Mouse (Mus musculus) stomach, embryonic 16.5 days (tissue): ENCODE measurements at regions not wholly inside any gene's neighbourhood (a gene's known extent, or its start where the extent isn't known, plus 50 kb on each side); places are given as distances from the start of the nearest gene placed in this dataset.
"Not testable (repeated sequence)": the region's sequence is repeated elsewhere in the genome, so short reads cannot be mapped to it uniquely, and the experiment has no call there.

Source experiments
- ATAC-seq: fragments of 200-750 bp; cut with Nextera tagmentation; 2 replicates; pipeline ENCODE4 v1.8.0; 2017; ENCODE audit warnings: moderate number of reproducible peaks, moderate TSS enrichment; ENCODE audit not compliant: insufficient read depth, low FRiP score
- H3K27ac ChIP-seq: fragments of 300-500 bp; sonication (generic); 2 replicates; pipeline ENCODE4 v1.5.1; 2014; ENCODE audit warnings: low read length
- H3K27me3 ChIP-seq: fragments of 300-500 bp; sonication (generic); 2 replicates; pipeline ENCODE4 v1.6.1; 2014; ENCODE audit warnings: low read length, control low read depth, mixed read lengths; ENCODE audit not compliant: control insufficient read depth, insufficient read depth
- H3K36me3 ChIP-seq: fragments of 300-500 bp; sonication (generic); 2 replicates; pipeline ENCODE4 v1.6.1; 2014; ENCODE audit warnings: low read length; ENCODE audit not compliant: control insufficient read depth, insufficient read depth
- H3K4me1 ChIP-seq: fragments of 300-500 bp; sonication (generic); 2 replicates; pipeline ENCODE4 v1.6.1; 2014; ENCODE audit warnings: low read length, control low read depth, mixed read lengths; ENCODE audit not compliant: control insufficient read depth, insufficient read depth
- H3K4me2 ChIP-seq: fragments of 300-500 bp; sonication (generic); 2 replicates; pipeline ENCODE4 v1.6.1; 2014; ENCODE audit warnings: low read depth, low read length, mixed read lengths
- H3K4me3 ChIP-seq: fragments of 300-500 bp; sonication (generic); replicated peaks from 2 replicates; pipeline ENCODE4 v1.5.1; 2014; ENCODE audit warnings: mild to moderate bottlenecking, low read length
- H3K9ac ChIP-seq: fragments of 300-500 bp; sonication (generic); 2 replicates; pipeline ENCODE4 v1.6.1; 2014; ENCODE audit warnings: low read length
- H3K9me3 ChIP-seq: fragments of 300-500 bp; sonication (generic); replicated peaks from 2 replicates; pipeline ENCODE4 v1.6.1; 2016; ENCODE audit warnings: low read length, control low read depth; ENCODE audit not compliant: control insufficient read depth
- WGBS: fragments of 180-500 bp; shearing (Covaris S2); extraction: QIAGEN DNeasy Blood & Tissue Kit; methylation state at CpG from one replicate; pipeline ENCODE4 v1.1.7; 2014; 5-methylcytosine and 5-hydroxymethylcytosine counted together

DNA sequence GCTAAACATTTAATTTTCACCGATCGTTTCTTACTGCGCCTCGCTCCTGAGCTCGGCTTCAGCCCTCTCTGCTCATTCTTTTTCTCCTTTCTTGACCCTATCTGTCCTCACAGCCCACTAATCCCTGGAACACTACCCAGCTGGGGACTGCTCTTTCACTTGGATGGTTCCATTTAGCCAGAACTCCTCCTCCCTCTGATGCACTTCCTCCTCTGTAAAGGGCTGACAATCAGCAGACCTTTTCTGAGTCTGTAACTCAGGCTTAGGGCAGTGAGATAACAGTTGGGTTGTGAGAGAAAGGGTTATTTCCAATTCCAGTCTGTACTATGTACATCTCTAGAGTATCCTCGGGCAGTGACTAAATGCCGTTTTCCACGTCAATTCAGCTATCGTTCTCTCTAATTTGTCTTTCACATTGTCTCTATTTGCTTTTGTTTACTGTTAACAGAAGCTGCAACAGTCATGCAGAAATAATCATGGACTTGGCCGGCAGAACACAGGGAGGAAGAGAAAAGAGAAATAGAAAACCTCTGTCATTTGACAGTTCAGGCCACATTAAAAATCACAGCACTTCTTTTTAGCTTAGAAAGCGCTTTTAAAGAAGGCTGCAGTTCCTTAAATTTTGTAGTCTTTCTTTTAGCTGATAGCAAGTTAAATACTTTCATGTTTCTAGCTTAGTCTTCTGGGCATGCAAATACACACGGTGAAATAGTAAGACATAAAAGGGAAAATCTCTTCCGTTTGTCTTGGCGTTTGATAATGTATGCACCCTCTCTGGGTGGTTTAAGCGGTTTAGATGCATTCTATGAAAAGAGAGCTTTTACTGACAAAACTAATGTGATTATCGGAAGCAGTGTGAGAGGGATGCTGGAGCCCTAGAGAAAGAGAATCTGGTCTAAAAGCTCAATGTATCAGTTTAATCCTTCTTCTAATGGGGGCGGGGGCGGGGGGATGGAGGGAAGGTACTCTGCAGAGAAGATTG is 94.7 kb upstream of the Fam181b start:
- peak overlapping the region; percentile 66 for H3K27ac ChIP-seq
- no peaks in the 10 kb centered on the region for H3K4me1 ChIP-seq
- H3K4me2 ChIP-seq = peak overlapping the region; percentile 18
- WGBS = 43% methylated on average over 18 of the region's 18 CpGs
- no peaks in the 10 kb centered on the region for H3K36me3 ChIP-seq
- H3K9me3 ChIP-seq = no peaks in the 10 kb centered on the region
- no peak overlapping the region; the same call in 1 of the 2 replicates for H3K9ac ChIP-seq
- no peaks in the 10 kb centered on the region for H3K27me3 ChIP-seq
- H3K4me3 ChIP-seq = 0 out of 2 replicates have a peak overlapping the region, but pooled peaks have one; percentile 13
- peak; percentile 60; the same call in 1 of the 2 replicates for ATAC-seq

- no peak for ATAC-seq
- Histone ChIP-seq H3K36me3 (no peaks in the 10 kb centered on the region), H3K27ac (no peak overlapping the region), H3K4me1 (no peaks in the 10 kb centered on the region), H3K9me3 (no peaks in the 10 kb centered on the region), H3K9ac (no peak overlapping the region), H3K4me2 (no peak overlapping the region), H3K4me3 (no peak overlapping the region), H3K27me3 (no peaks in the 10 kb centered on the region)
- 86% methylated on average over 2 of the region's 2 CpGs for WGBS
Measured at GRCm38 (mm10) chr7:92985683-92986070, 94.0 kb upstream of the Fam181b start.

- no peaks in the 10 kb centered on the region for H3K27me3 ChIP-seq
- H3K36me3 ChIP-seq = no peaks in the 10 kb centered on the region
- no peaks in the 10 kb centered on the region for H3K4me1 ChIP-seq
- H3K9me3 ChIP-seq = no peaks in the 10 kb centered on the region
- no peak overlapping the region for H3K27ac ChIP-seq
- H3K9ac ChIP-seq = no peak overlapping the region
- no peak overlapping the region for H3K4me2 ChIP-seq
- H3K4me3 ChIP-seq = no peak overlapping the region
- no peak for ATAC-seq
- WGBS = 83% methylated on average over 3 of the region's 3 CpGs
Measured at GRCm38 (mm10) chr7:92998886-92999285, 80.8 kb upstream of the Fam181b start.

- not testable (repeated sequence) for H3K36me3 ChIP-seq, H3K9ac ChIP-seq, H3K4me1 ChIP-seq, H3K27me3 ChIP-seq, ATAC-seq, H3K27ac ChIP-seq, H3K4me2 ChIP-seq, H3K9me3 ChIP-seq, H3K4me3 ChIP-seq
- WGBS = 49% methylated on average over 5 of the region's 5 CpGs
Measured at GRCm38 (mm10) chr7:93006694-93007231, 72.9 kb upstream of the Fam181b start.

GRCm38 (mm10) chr7:93007721-93008120 is 71.9 kb upstream of the Fam181b start:
- no peak overlapping the region for H3K9ac ChIP-seq
- no peak for ATAC-seq
- WGBS = 70% methylated on average over 4 of the region's 4 CpGs

DNA sequence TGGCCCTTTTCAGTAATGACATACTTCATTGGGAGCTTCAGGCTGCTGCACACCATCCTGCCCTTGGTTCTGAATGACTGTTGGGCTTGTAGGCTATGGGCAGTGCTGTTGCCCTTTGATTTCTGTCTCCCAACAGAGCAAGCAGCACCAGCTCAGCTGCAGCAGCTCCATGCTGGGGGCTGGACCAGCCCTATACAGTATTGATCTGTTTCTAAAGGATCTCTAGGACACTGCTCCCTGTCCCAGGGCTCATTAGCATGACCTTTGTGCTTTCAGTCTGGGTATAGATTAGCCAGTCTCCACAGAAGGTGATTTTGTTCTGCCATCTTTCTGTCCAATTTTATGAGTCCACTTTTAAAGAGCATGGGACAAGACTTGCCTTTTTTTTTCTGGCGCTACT is 60.3 kb upstream of the Fam181b start:
- 82% methylated on average over 1 of the region's 1 CpGs for WGBS
- Histone ChIP-seq H3K4me1 (no peaks in the 10 kb centered on the region), H3K9me3 (no peaks in the 10 kb centered on the region), H3K27ac (no peak overlapping the region), H3K36me3 (no peaks in the 10 kb centered on the region), H3K27me3 (no peaks in the 10 kb centered on the region), H3K4me2 (no peak overlapping the region), H3K9ac (no peak overlapping the region), H3K4me3 (no peak overlapping the region)
- no peak for ATAC-seq

More at GRCm38 (mm10) chr7:93007721-93008120, 71.9 kb upstream of the Fam181b start:
- Histone ChIP-seq H3K4me1 (no peaks in the 10 kb centered on the region), H3K4me2 (no peak overlapping the region), H3K4me3 (no peak overlapping the region), H3K27me3 (no peaks in the 10 kb centered on the region), H3K27ac (no peak overlapping the region), H3K9me3 (no peaks in the 10 kb centered on the region), H3K36me3 (no peaks in the 10 kb centered on the region)

GRCm38 (mm10) chr7:93023489-93024130 is 56.1 kb upstream of the Fam181b start:
- no peaks in the 10 kb centered on the region for H3K4me1 ChIP-seq
- 61% methylated on average over 5 of the region's 5 CpGs for WGBS
- H3K36me3 ChIP-seq = no peaks in the 10 kb centered on the region
- H3K27ac ChIP-seq = no peak overlapping the region
- no peaks in the 10 kb centered on the region for H3K27me3 ChIP-seq
- no peak overlapping the region for H3K4me2 ChIP-seq
- H3K4me3 ChIP-seq = no peak overlapping the region
- no peak for ATAC-seq
- H3K9ac ChIP-seq = no peak overlapping the region
- H3K9me3 ChIP-seq = no peaks in the 10 kb centered on the region

DNA sequence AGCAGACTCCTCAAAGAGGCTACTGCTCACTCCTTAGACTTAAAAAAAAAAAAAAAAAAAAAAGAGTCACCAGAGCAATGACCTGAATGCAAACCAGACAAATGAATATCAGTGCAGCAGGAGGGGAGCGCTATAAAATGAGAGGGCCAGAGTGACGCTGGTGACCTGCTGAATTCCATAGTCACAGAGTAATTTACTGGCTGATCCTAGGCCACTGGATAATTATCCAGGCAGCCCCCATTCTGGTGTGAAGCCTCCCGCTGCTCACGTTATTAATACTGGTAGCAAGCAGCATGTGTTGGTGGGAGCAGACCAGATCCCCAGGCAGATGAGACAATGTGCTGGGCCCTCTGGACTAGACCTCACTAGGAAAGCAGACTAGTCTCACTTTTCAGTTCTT is 53.4 kb upstream of the Fam181b start:
- H3K4me2 ChIP-seq = no peak overlapping the region
- no peaks in the 10 kb centered on the region for H3K9me3 ChIP-seq
- no peaks in the 10 kb centered on the region for H3K4me1 ChIP-seq
- no peaks in the 10 kb centered on the region for H3K27me3 ChIP-seq
- no peak overlapping the region for H3K4me3 ChIP-seq
- H3K36me3 ChIP-seq = no peaks in the 10 kb centered on the region
- no peak for ATAC-seq
- no peak overlapping the region for H3K27ac ChIP-seq
- no peak overlapping the region for H3K9ac ChIP-seq
- WGBS = 74% methylated on average over 4 of the region's 4 CpGs
